Mouse (Mus musculus) lung, embryonic 15.5 days (tissue): ENCODE measurements around the gene Lypd6b. TPM values are rescaled to one million over a fixed set of nuclear protein-coding genes. Genes with fewer than 3 reads are reported as not detected.

Experiments
- ATAC-seq: fragments of 200-750 bp; cut with Nextera tagmentation; 2 replicates; pipeline ENCODE4 v1.8.0; 2017; ENCODE audit warnings: moderate number of reproducible peaks, borderline replicate concordance; ENCODE audit not compliant: low FRiP score, low TSS enrichment; ENCODE audit errors: extremely low read depth
- H3K27ac ChIP-seq: fragments of 300-500 bp; sonication (generic); 2 replicates; pipeline ENCODE4 v1.5.1; 2015; ENCODE audit warnings: moderate library complexity, mild to moderate bottlenecking, inconsistent platforms
- H3K27me3 ChIP-seq: fragments of 300-500 bp; sonication (generic); 2 replicates; pipeline ENCODE4 v1.6.1; 2015; ENCODE audit warnings: inconsistent platforms
- H3K36me3 ChIP-seq: fragments of 300-500 bp; sonication (generic); 2 replicates; pipeline ENCODE4 v1.6.1; 2015; ENCODE audit warnings: inconsistent platforms
- H3K4me1 ChIP-seq: fragments of 300-500 bp; sonication (generic); 2 replicates; pipeline ENCODE4 v1.6.1; 2015; ENCODE audit warnings: inconsistent platforms
- H3K4me2 ChIP-seq: fragments of 300-500 bp; sonication (generic); 2 replicates; pipeline ENCODE4 v1.6.1; 2015; ENCODE audit warnings: inconsistent platforms, mild to moderate bottlenecking, moderate library complexity
- H3K4me3 ChIP-seq: fragments of 300-500 bp; sonication (generic); 2 replicates; pipeline ENCODE4 v1.5.1; 2015; ENCODE audit warnings: mild to moderate bottlenecking, inconsistent platforms
- H3K9ac ChIP-seq: fragments of 300-500 bp; sonication (generic); 2 replicates; pipeline ENCODE4 v1.6.1; 2015; ENCODE audit warnings: inconsistent platforms
- H3K9me3 ChIP-seq: fragments of 300-500 bp; sonication (generic); 2 replicates; pipeline ENCODE4 v1.6.1; 2016; ENCODE audit warnings: inconsistent platforms
- WGBS: fragments of 180-500 bp; shearing (Covaris S2); methylation state at CpG from one replicate; pipeline ENCODE4 v1.1.7; 2015; 5-methylcytosine and 5-hydroxymethylcytosine counted together
- polyA plus RNA-seq: library from polyadenylated mRNA; unstranded; fragments of >200 nt; fragmentation: Nextera tagmentation; extraction: Ambion mirVana; gene quantifications from 2 replicates; pipeline ENCODE4 v1.2.1, GENCODE M21; 2015

Gene Lypd6b
- polyA plus RNA-seq, 1 experiment from 2014 or later = 2.5 TPM

DNA sequence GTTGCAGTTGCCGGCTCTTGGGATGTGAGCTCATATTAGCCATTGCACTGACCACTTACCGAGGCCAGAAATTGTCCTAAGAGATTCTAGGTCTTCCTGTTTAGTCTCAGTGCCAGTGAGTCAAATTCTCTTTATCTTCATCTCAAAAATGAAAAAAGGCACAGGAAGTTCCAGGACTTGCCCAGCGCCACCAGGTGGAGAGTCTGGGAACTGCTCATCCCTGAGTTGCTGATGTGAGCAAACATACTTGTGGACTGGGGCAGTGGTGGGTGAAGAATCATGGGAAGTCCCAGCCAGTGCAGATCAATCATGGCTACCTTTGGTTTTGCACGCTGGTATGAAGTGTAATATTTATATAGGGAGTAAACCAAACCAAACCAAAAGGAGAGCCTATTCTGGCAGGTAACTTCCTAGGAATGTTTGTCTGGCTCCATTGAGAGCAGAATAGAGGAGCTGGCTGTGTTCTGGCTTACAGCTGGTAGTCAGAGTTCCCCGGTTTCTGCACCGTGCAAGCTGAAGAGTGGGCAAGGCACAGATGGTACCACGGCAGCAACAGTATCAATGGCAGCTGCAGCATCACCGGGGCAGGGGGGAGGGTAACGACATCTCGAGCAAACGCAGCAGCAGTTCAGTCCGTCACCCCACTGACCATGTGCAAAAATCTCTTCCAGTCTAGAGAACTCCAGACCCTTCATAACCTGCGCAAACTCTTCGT lies 38.7 kb upstream of the Lypd6b start:
- H3K36me3 ChIP-seq = no peaks in the 10 kb centered on the region
- no peaks in the 10 kb centered on the region for H3K27me3 ChIP-seq
- H3K9ac ChIP-seq = no peak overlapping the region
- H3K4me2 ChIP-seq = no peak overlapping the region
- no peak for ATAC-seq
- no peaks in the 10 kb centered on the region for H3K9me3 ChIP-seq
- H3K4me3 ChIP-seq = no peak overlapping the region
- no peak overlapping the region for H3K27ac ChIP-seq
- 70% methylated on average over 14 of the region's 14 CpGs for WGBS
- 0 out of 2 replicates have a peak, but pooled peaks cover 5% of the 10 kb centered on the region for H3K4me1 ChIP-seq

DNA sequence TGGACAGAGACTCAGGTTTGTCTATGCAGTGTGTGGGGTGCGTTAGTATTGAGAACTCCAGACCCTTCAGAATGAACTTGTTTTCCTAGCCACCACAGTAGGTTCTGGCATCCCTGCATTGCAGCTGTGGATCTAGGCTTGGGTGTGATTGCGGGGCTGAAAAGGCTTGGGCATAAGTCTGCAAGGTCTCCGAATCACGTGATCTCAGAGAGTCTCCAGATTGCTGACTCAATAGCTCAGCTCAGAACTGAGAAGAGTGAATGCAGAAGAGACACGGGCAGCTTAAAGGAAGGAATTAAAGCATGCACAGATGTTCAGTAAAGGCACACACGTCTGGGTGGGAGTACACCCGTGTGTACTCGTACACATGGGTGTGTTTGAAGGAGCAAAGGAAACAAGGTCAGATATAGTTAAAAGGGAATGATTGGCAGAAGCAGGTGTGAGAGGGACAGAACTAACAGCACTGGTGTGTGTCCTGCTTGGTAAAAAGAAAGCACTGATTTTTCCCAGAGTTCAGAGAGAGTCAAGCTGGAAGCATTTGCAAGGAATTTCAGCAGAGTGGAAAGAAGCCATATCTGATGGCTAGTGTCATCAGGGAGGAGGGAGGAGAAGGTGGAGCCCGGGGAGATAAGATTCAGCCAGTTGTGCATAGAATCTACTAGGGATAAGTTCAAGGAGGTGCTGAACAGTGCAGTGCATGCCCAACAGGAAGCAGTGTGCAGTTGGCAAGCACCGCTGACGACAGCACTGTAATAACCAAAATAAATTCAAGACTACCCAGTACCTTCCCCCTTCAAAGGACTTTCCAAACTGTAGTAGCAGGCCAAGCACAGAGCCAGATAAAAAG lies 37.5 kb upstream of the Lypd6b start:
- no peak for ATAC-seq
- Histone ChIP-seq H3K9ac (no peak overlapping the region), H3K4me3 (no peak overlapping the region), H3K4me1 (0 out of 2 replicates have a peak, but pooled peaks cover 5% of the 10 kb centered on the region), H3K36me3 (no peaks in the 10 kb centered on the region), H3K4me2 (no peak overlapping the region), H3K27me3 (no peaks in the 10 kb centered on the region), H3K9me3 (no peaks in the 10 kb centered on the region), H3K27ac (no peak overlapping the region)
- WGBS = 62% methylated on average over 11 of the region's 11 CpGs

DNA sequence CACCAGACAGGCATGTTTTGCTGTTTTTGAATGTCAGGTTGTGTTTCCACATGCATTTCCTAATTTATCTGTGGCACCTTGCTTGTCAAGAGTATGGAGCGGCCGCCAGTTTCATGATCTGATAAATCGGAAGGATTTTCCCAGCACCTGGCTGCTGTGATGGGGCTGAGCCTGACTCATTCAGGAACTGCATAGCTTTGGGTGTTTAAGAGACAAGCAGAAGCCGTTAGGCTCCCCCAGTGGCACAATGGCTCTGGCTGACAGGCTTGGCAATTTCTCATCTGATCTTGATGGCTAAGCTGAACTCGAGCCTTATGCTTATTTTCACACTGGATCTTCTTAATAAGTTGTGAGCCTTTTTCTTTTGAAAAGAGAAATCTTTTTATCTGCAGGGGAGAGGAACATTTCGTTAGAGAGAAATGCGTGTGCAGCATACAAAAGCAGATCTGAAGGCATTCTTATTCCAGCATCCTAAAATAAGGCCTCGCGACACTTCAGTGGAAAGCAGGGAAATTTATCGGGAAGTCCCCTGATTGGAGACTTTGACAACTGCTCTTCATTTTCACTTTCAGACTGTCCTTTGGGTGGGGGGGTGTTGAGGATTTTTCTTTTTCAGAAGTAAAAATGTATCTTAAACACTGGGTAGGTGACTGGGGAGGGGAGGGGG lies 35.8 kb upstream of the Lypd6b start:
- Histone ChIP-seq H3K9ac (no peak overlapping the region), H3K27ac (no peak overlapping the region), H3K9me3 (no peaks in the 10 kb centered on the region), H3K4me1 (no peaks in the 10 kb centered on the region), H3K36me3 (no peaks in the 10 kb centered on the region), H3K27me3 (no peaks in the 10 kb centered on the region), H3K4me2 (no peak overlapping the region), H3K4me3 (no peak overlapping the region)
- ATAC-seq = no peak
- WGBS = 78% methylated on average over 10 of the region's 10 CpGs

DNA sequence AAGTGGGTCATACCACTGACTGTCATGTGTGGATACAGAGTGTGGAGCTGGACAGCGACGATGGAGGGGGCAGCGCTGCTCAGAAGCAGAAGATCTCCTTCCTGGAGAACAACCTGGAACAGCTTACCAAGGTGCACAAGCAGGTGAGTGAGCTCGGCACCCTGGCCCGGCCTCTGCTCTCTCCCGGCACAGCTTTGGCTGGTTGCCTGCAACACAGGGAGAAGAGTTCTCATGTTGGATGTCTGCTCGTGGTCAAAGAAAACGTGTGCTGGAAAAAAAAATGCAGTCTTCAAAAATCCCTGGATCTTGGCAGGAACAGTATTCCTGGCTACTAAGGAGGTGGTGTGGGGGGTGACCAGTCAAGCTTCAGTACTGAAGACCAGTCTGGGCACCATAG lies 35.3 kb upstream of the Lypd6b start:
- H3K9me3 ChIP-seq = no peaks in the 10 kb centered on the region
- no peak overlapping the region for H3K4me3 ChIP-seq
- H3K27ac ChIP-seq = no peak overlapping the region
- no peaks in the 10 kb centered on the region for H3K36me3 ChIP-seq
- no peak overlapping the region for H3K9ac ChIP-seq
- no peaks in the 10 kb centered on the region for H3K4me1 ChIP-seq
- H3K4me2 ChIP-seq = no peak overlapping the region
- no peak for ATAC-seq
- peaks cover 2% of the 10 kb centered on the region; the same call in 1 of the 2 replicates for H3K27me3 ChIP-seq
- WGBS = 62% methylated on average over 8 of the region's 8 CpGs

DNA sequence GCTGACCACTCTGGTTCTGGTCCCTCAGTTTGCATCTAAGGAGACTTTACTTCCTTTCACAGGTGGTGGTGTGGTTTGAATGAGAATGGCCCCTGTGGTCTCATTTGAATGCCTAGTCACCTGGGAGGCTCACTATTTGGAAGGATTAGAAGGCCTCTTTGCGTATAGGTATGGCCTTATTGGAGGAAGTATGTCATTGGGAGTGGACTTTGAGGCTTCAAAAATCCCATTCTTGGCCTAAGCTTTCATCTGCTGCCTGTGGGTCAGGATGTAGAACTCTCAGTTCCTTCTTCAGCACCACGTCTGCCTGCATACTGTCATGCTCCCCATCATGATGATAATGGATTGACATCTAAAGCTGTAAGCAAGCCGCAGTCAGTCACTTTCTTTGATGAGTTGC lies 34.4 kb upstream of the Lypd6b start:
- no peaks in the 10 kb centered on the region for H3K9me3 ChIP-seq
- H3K4me2 ChIP-seq = no peak overlapping the region
- H3K36me3 ChIP-seq = no peaks in the 10 kb centered on the region
- no peak overlapping the region for H3K9ac ChIP-seq
- no peak overlapping the region for H3K27ac ChIP-seq
- peaks cover 4% of the 10 kb centered on the region; the same call in 1 of the 2 replicates for H3K27me3 ChIP-seq
- 80% methylated on average over 3 of the region's 3 CpGs for WGBS
- no peak overlapping the region for H3K4me3 ChIP-seq
- H3K4me1 ChIP-seq = no peaks in the 10 kb centered on the region
- ATAC-seq = no peak

DNA sequence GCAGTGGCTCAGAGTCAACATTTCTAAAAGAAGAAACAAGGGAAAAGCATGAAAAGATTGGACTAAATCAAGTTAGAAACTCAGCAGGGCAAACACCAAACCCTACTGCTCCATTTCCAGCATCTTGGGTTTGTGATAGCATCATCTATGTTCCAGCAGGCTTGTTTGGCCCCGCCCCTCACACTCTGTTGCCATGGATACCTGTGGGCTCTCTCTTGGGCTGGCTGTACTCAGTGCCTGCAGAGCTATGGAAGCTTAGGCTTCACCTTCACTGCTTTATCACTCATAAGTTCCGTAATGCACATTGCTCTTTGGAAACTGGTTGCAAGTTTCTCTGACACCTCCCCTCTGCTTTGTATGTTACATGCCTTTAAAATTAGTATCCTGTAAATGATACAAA lies 32.4 kb upstream of the Lypd6b start:
- H3K4me1 ChIP-seq = no peaks in the 10 kb centered on the region
- no peaks in the 10 kb centered on the region for H3K9me3 ChIP-seq
- no peak overlapping the region for H3K9ac ChIP-seq
- H3K4me3 ChIP-seq = no peak overlapping the region
- no peak overlapping the region for H3K27ac ChIP-seq
- H3K36me3 ChIP-seq = no peaks in the 10 kb centered on the region
- H3K27me3 ChIP-seq = peaks cover 4% of the 10 kb centered on the region; the same call in 1 of the 2 replicates
- H3K4me2 ChIP-seq = no peak overlapping the region
- 40% methylated on average over 2 of the region's 2 CpGs for WGBS
- ATAC-seq = no peak

DNA sequence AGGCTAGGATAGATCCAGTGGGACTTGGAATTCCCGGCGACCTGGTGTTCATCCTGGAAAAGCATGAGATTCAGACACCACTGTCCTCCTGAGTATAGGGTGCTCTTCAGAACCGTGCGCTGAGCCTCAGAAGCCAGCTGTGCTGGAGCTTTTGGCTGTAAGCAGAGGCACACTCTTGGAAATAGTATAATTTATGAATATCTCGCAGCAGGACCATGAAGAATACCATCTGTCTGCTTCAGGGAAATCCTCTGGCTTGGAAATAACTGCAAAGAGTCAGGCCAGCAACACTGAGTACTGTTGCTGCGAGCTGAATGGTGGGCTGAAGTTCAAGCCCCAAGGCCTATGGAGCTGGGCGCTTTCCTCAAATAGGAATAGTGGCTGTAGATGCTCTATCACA lies 29.9 kb upstream of the Lypd6b start:
- ATAC-seq = peak; percentile 41; the same call in 1 of the 2 replicates
- WGBS = 68% methylated on average over 7 of the region's 7 CpGs

DNA sequence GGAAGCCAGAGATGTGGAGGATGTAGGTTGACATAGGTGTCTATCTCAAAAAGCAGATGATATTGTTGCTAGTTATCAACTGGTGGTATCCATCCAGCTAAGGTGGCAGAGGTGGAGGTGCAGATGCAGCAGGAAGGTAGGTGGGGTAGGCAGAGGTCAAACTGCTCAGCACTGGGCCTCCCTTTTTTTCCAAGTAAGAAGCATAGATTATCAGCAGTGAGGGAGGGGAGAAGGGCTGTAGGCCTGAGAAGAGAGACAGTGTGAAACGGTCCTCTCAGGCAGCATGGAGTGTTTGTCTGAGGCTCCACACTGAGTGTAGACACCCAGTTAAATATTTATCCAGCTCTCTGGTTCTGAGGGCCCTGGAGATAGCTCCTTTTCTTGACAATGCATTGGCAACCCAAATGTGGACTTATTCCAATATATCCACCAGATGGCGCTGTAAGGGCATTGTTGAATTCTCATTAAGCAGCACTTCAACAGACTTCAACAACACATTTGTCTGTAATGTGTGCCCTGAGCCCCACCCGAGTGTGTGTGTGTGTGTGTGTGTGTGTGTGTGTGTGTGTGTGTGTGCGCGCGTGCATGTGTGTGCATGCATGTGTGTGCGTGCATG lies 23.0 kb upstream of the Lypd6b start:
- ATAC-seq = peak; percentile 64
- H3K4me2 ChIP-seq = no peak overlapping the region
- H3K9ac ChIP-seq = no peak overlapping the region
- H3K9me3 ChIP-seq = no peaks in the 10 kb centered on the region
- no peaks in the 10 kb centered on the region for H3K36me3 ChIP-seq
- peaks cover 27% of the 10 kb centered on the region for H3K27me3 ChIP-seq
- 44% methylated on average over 7 of the region's 7 CpGs for WGBS
- no peak overlapping the region for H3K27ac ChIP-seq
- no peak overlapping the region for H3K4me3 ChIP-seq
- H3K4me1 ChIP-seq = no peaks in the 10 kb centered on the region

More for the DNA sequence above, 29.9 kb upstream of the Lypd6b start:
- Histone ChIP-seq H3K4me1 (no peaks in the 10 kb centered on the region), H3K36me3 (no peaks in the 10 kb centered on the region), H3K9ac (no peak overlapping the region), H3K4me2 (no peak overlapping the region), H3K4me3 (no peak overlapping the region), H3K27me3 (peaks cover 4% of the 10 kb centered on the region; the same call in 1 of the 2 replicates), H3K27ac (no peak overlapping the region), H3K9me3 (no peaks in the 10 kb centered on the region)

DNA sequence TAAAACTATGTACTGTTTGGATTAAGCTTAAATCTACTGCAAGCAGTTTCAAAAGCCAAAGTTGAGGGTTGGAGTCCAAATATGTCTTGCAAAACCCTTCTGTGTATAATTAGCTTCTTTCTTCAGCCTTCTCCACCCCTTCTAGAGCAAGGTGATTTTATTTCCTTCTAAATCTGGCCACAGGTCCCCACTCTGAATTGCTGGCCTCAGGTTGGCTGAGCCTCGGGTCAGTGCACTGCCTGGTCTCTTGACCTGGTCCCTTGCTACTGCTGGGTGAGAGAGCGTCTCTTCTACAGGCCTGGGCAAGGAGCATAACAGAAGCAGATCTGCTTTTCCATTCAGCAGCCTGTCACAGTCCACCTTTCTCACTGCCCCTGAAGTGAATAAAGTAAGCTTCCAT lies 18.6 kb upstream of the Lypd6b start:
- ATAC-seq = no peak
- H3K9me3 ChIP-seq = no peaks in the 10 kb centered on the region
- no peak overlapping the region for H3K4me2 ChIP-seq
- no peaks in the 10 kb centered on the region for H3K36me3 ChIP-seq
- no peak overlapping the region for H3K27ac ChIP-seq
- peaks cover 38% of the 10 kb centered on the region for H3K27me3 ChIP-seq
- H3K9ac ChIP-seq = no peak overlapping the region
- H3K4me3 ChIP-seq = no peak overlapping the region
- 71% methylated on average over 2 of the region's 2 CpGs for WGBS
- peaks cover 10% of the 10 kb centered on the region for H3K4me1 ChIP-seq

DNA sequence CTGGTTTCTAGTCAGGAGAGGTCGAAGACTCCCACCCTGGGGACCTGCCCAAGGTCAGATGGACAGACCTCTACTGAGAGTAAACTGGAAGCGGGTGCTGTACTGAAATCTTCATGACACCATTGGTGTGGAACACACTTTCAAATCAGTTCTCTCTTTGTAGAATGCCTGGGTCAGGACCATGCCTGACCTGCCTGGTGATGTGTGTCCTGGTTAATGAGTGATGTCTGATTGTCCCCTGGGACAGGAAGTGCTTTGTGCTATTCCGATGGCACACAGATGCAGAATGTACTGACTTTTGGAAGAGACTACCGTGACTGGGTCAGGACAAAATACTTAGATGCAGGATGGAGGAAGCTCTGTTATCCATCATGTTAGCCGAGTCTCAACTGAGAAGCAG lies 17.0 kb upstream of the Lypd6b start:
- Histone ChIP-seq H3K27me3 (peaks cover 45% of the 10 kb centered on the region), H3K4me2 (no peak overlapping the region), H3K4me3 (no peak overlapping the region), H3K9me3 (no peaks in the 10 kb centered on the region), H3K36me3 (no peaks in the 10 kb centered on the region), H3K27ac (no peak overlapping the region), H3K9ac (no peak overlapping the region), H3K4me1 (peaks cover 10% of the 10 kb centered on the region)
- WGBS = 71% methylated on average over 5 of the region's 5 CpGs
- ATAC-seq = no peak

DNA sequence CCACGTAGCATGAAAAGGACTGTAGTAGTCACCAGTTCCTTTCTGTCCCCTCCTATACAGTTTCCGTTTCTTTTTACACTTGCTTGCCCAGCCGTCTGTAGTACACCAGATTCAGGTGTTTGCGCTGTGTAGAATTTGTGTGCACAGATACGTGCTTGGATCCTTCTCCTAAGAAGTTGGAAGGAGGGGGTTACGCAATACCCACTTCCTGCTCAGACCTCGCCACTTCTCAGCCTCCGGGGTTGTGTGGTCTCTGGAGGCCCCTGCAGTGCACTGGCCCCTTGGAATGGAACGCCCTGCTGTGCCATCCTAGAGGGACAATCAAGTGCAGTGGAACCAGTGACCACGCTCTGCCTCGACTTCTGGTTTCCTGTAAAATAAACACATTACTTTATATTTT lies 16.3 kb upstream of the Lypd6b start:
- ATAC-seq = peak; percentile 31; the same call in 1 of the 2 replicates
- WGBS = 43% methylated on average over 11 of the region's 11 CpGs

More for the DNA sequence above, 16.3 kb upstream of the Lypd6b start:
- Histone ChIP-seq H3K4me2 (no peak overlapping the region), H3K4me3 (no peak overlapping the region), H3K4me1 (peaks cover 10% of the 10 kb centered on the region), H3K9ac (no peak overlapping the region), H3K36me3 (no peaks in the 10 kb centered on the region), H3K9me3 (no peaks in the 10 kb centered on the region), H3K27me3 (peaks cover 38% of the 10 kb centered on the region), H3K27ac (no peak overlapping the region)
